Mouse (Mus musculus): ENCODE results near the gene Trim67.
"Not testable (repeated sequence)": the region's sequence is repeated elsewhere in the genome, so short reads cannot be mapped to it uniquely, and the experiment has no call there.

The Trim67 gene

DNA sequence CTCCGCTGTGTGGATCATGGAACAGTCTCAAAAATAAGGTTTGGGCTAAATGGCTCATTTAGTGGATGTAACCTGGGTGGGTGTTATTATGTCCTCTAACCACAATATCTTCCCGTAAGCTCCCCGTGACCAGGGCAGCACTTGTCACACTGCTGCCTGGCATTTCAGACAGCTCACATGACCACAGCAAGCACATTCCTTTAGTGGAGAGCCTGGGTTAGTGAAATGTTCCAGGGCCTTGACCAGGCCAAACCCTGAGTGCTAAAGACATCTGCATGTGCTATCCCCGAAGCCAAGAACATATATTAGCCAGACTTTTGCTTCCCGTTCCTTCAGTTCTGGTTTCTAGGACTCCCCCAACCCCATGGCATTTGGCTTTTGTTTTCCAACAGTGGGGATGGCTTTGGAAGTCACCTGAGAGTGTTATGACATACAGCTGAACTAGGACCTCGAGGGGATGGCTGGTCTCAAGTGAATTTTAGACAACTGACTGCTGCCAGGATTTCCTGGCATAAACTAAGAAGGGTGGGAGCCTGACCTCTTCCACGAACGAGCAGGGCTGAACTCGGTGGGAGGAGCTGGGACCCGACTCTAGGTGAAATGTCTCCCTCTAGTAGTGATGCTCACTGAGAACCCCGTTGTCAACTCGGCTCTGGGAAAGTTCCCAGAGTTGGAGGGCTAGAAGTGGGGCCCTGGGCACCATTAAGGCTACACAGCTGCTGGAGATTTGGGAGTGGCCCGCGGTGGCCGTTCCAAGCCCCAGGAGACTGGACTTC lies 40.7 kb downstream of the Trim67 start:
- DNase-seq (ENCODE audit: low spot score) = no peak

DNA sequence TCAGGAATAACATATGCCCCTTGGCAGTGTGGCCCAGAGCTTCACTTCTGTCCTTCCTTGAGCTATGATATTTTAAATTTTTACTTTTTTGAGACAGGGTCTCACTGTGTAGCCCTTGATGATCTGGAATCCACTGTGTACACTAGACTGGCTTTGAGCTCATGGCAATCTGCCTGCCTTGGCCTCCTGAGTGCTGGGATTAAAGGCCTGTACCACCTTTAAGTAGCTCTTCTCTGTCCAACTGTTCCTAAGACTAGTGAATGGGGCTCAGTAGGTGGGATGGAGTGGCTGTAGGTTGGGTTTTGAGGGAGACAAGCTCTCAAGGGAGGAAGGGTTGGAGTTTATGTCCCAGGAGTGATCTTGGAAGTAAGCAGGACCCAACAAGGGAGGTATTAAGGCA lies 43.0 kb downstream of the Trim67 start:
- no peak for DNase-seq (ENCODE audit: low spot score)

DNA sequence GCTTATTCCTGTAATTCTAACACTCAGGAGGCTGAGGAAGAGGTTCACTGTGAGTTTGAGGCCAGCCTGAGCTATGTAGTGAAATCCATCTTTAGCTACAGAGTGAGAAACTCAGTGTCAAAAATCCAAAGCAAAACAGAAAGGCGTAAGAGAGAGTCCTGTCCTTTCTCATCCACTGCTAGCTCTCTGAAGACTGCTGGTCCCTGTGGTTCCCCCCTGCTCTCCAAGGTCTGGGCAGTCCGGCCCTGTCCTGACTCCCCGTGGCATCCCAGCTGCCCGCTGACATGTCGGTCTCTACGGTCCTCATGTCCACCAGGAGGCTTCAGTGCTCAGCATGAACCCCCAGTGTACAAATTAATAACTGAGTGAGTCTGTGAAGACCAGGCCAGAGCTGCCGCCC lies 43.4 kb downstream of the Trim67 start:
- DNase-seq (ENCODE audit: low spot score) = no peak

DNA sequence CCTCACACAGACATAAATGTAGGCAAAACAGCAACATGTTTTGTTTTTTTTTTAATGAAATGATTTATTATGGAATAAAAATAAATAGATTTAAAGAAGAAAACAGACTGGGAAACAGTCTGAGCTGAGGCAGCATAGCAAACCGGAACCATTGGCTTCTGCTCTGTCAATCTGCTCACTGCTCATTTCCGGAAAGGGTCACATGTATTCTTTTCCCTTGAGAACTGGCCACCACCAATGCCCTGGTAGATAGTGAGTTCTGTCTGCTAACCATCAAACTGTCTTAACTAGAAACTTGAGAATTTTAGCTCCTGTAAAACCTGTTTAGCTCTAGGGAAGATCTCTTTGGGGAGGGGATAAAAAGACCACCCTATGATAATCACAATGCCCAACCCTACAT lies 44.0 kb downstream of the Trim67 start:
- no peak for DNase-seq (ENCODE audit: low spot score)

DNA sequence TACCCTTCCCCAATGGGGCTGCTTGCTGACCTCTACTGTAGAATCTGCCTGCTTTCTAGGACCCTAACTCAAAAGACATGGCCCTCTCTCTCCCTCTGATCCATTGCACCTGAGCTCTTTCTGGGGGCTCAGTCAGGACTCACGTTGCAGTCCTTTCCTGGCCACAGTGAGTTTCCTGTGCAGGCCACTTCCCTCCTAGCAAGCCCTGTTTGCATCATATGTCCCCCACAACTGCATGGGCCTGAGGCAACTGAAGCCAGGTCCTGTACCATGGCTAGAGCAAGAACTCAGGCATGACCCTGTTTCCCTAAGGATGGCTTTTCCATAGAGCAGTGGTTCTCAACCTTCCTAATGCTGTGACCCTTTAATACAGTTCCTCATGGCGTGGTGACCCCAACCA lies 45.1 kb downstream of the Trim67 start:
- no peak for DNase-seq (ENCODE audit: low spot score)

DNA sequence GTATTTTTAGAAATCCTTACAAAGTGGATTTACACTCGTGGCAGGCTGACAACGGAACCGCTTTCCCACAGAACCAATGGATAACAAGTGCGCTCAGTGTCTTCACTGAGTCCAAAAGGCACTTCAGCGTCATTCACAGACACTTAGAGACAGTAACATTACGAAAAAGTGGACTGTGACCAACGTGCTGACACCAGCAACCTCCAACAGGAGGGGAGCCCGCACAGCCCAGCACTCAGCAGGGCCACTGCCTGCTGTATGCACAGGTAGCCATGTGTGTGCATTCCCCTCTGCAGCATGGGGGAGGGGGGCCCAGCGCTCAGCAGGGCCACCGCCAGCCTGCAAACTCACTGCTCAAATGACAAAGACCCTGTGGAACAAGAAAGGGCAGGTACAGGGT lies 46.5 kb downstream of the Trim67 start:
- no peak for DNase-seq (ENCODE audit: low spot score)

DNA sequence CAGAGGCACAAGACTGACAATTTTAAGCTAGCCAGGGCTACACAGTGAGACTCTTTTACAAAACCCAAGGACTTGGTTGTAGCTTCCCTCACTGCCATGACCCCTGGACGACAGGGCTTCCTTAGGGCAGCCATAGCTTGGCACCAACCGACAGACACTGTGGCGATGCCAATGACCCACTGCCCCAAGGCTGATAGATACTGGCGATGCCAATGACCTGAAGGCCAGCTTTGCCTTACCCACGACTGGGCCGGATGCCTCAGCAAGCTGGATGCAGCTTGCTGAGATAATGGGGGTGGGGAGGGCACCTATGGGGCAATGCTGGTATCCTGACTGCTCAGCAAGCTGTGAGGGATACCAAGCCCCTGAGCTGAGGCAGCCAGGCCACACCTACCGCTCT lies 48.0 kb downstream of the Trim67 start:
- no peak for DNase-seq (ENCODE audit: low spot score)

DNA sequence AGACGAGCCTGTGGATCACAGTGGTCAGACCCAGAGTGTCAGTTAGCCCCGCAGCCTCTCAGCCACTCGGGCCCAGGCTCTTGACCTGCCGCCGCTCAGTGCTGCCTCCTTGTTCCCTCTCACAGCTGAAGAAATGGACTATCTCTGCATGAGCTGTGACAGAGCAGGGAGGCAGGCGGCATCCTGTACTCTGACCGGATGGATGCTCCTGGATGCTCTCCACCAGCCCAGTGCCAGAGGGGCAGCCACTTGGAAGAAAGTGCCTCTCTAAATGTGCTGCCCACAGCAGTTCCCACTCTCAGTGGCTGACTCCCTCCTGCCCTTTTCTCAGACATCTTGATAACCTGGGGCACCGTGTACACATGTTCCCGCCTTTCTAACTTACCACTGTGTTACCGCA lies 48.9 kb downstream of the Trim67 start:
- DNase-seq (ENCODE audit: low spot score) = no peak

DNA sequence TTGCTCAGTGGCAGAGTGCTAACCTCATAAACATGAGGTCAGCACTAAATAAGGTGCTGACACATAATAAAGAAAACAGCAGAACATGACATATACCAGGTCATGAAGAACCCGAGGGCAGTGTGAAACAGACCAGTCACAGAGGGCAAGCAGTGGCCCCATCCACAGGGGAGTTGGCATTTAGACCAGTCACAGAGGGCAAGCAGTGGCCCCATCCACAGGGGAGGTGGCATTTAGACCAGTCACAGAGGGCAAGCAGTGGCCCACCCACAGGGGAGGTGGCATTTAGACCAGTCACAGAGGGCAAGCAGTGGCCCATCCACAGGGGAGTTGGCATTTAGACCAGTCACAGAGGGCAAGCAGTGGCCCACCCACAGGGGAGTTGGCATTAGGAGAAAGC lies 50.0 kb downstream of the Trim67 start:
- DNase-seq (ENCODE audit: low spot score) = not testable (repeated sequence)

DNA sequence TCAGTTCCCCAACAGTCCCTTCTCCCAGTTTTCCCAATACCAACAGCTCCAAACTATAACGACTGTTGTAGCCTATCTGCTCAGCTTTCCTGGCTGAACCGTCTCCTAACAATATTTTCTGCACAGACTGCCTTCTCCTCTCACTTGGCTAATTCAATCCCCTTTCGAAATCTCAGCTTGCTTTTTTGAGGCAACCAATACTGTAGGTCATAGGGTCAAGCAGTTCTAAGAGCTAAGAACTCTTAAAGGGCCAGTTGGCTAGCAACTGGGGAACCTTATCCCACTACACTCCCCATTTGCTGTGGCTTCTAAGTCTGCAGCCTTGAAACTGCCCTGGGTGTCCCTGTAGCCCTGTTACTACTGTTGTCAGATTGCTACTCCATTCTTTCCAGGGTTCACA lies 52.2 kb downstream of the Trim67 start:
- DNase-seq (ENCODE audit: low spot score) = no peak

DNA sequence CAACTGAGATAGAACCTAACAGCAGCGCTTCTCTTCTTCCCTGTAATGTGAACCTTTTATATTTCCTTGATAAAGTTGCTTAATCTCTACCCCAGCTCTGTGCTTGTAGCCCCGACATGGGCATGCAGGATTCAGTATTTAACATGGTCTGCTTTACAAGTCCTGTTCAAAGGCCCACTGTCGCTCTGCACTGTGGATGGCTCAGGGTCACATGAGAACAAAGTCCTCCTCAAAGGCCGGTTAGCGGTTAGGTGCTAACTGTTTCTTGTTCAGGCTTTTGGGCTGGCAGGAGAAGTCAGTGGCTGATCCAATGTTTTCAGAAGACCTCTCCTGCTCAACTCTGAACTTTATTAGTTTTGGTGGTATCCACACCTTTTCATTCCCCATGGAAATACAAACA lies 52.7 kb downstream of the Trim67 start:
- DNase-seq (ENCODE audit: low spot score) = no peak

DNA sequence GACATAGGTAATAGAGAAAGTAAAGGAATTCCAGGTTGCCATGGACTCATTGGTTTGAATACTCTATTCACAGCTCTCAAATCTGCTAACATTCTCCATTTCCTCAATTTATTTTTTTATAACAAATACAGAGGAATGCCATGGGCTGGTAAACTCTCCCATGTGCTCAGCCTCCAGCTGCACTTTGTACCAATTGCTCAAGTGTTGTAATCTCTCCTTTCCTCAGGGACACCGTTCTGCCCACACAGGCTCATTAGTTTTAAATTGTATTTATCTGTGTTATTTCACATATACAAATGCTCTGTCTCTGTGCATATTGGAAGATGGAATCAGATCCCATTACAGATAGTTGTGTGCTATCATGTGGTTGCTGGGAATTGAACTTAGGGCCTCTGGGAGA lies 60.6 kb downstream of the Trim67 start:
- no peak for DNase-seq (ENCODE audit: low spot score)

DNA sequence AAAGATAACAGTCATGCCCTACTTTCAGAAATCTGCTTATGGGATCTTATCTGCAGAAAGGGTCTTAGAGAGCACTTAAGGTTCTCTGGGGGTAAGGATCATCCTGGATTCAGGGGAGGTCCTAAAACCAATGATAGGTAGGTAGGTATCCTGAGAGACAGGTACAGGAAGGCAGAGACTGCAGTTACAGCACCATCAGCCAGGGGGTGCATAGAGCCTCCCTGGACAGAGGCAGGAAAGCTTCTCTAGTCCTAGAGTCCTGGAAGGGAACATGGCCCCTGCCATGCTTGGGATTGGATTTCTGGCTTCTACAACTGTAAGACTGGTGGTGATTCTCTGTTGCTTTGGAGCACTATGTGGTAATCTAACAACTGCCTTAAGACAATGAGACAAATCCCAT lies 66.6 kb downstream of the Trim67 start:
- DNase-seq (ENCODE audit: low spot score) = peak; percentile 27

DNA sequence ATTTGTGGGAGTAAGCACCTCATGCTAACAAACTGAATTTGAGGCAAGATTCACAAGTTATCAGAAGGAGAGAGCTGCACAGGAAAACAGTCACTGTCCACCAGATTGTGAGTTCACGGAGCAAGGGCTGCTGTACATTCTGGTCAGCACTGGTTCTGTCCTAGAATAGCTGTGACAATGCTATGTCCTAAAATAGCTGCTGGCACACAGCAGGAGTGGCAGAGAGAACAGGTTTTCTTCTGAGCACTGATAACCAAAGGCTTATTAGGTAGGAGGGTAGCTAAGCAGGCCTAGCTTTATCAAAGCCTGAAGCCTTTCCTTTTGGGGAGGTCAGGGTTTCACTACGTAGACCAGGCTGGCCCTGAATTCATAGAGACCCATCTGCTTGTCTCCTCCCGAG lies 67.3 kb downstream of the Trim67 start:
- no peak for DNase-seq (ENCODE audit: low spot score)

DNA sequence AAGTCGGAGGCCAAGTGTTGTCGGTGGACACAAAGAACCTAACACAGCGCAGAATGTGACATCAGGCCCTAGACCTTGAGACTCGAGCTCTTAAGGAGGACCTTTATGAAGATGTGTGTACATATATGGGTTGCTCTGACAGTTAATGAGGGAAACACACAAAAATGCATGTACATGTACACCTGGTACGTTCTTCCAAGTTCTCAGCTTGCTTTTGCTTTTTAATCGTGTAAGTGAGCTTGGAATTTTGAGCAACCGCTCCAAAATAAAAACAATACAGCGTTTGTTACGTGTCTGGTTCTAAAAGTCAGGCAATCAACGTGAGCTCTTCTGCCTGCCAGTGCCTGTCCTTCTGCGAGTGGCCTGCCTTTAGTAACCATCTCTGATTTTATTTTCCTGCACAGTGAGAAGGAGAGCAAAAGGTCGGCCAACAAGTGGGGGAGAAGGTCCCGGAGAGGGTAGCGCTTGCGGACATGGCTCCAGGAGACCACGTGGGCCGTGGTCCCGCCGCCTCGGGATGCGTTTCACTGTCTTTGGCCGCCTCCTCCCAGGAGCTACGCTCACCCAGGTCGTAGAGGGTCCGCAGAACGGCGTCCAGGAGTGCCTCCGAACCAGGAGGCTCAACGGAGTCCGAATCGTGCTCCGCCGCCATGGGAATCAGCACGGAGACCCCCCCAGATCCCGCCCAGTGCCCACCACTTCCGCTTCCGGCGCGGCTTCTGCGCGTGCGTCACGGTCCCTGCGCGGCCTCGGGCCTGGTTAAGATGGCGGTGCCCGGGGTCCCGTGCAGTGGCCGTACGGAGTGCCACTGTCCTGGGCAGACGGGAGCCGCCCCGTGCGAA lies 69.7 kb downstream of the Trim67 start, which contains the start of the genes Gnpat and 2810004N23Rik:
TSS of gene Gnpat (plus strand) at position 713 of the 842 bp plus-strand sequence.
TSS of gene 2810004N23Rik (minus strand) at position 800 of the 842 bp plus-strand sequence.
- DNase-seq (ENCODE audit: low spot score) = peak; percentile 92

DNA sequence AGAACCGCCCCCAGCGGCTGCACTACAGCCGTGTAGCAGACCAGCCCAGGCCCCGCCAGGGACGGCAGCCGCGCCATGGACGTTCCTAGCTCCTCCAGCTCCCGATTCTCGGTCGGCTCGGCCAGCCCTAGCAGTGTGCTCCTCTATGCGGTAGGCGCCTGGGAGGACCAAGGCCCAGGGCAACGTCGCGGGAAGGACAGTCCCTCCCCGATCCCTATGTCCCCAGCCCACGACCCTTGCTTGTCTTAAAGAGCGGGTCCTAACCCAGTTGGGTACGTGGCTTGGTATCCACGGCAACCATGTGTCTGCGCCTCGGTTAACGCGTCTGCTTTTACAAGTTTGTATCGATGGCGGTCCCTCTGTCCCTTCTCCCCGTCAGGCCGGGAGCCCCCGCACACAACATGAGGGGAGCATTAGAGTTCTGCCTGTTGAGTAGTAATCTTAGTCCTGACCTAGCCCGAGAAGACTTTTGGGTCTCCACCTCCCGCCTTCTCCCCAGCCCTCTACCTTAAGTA lies 70.3 kb downstream of the Trim67 start:
- no peak for DNase-seq (ENCODE audit: low spot score)

DNA sequence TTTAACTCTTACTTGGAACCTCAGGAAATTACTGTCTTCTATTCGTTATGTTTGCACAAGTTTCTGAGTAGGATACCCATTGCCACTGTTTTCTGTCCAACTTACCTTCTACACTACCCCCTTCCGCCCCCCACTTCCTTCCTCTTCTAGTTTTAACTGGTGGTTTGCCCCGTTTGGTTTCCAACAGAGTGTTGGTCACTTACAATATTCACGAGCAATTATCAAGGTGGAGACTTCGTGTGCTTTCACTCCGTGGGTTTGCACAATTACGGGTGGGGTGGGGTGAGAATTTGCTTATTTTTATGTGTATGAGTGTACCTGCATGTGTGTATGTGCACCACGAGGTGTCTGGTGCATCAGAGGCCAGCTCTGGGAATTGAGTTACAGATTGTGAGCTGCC lies 70.8 kb downstream of the Trim67 start:
- DNase-seq (ENCODE audit: low spot score) = no peak

DNA sequence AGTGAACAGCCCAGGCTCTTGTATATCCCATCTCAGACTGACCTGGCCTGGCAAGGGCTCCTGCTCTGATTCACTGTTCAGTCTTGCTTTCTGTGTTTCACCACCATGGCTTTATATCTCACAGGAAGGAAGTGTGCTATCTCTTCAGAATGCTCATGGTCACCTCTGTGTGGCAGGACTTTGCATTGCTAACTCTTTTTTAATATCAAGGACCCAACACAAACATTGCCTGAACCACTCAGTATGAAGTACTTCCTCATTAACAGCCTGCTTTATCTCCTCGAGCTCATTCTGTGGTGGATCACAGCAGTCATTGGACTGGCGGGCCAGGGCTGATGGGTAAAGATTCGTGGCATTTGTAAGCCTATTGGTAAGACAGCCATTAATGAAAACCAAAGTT lies 73.8 kb downstream of the Trim67 start:
- no peak for DNase-seq (ENCODE audit: low spot score)

DNA sequence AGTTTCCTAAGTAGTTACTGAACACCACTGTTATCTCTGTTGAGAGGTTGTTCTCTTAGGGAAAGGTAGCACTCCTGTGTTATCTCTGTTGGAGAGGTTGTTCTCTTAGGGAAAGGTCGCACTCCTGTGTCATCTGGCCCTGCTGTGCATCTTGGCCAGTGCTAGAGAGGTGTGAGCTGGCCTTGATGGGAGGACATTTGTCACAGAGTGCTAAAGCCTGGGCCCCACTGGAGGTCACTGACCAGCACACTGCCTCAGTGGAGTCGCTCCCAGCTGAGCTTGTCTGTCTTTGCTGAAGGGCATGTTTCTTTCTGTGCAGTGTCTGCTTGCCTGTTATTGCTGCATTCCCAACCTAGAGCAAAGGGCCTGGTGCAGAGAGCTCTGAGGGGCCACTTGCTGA lies 74.2 kb downstream of the Trim67 start:
- DNase-seq (ENCODE audit: low spot score) = no peak

DNA sequence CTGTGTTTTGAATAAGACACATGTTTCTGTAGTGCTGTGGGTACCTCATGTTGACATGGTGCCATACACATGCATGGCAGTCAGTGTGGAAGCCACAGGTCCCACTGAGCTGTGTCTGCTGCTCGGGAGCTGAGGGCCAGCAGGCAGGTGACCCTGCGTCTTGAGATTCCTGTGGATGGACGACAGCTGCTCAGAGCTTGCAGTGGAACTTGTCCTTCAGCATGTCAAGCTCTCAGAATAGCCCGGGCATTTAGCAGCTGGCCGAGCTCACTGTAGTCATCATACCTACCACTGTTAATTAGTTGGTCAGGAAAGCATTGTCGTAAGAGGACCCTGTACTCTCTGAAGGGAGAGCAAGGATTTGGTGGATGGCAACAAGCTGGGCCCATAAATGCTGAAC lies 76.8 kb downstream of the Trim67 start:
- DNase-seq (ENCODE audit: low spot score) = no peak

DNA sequence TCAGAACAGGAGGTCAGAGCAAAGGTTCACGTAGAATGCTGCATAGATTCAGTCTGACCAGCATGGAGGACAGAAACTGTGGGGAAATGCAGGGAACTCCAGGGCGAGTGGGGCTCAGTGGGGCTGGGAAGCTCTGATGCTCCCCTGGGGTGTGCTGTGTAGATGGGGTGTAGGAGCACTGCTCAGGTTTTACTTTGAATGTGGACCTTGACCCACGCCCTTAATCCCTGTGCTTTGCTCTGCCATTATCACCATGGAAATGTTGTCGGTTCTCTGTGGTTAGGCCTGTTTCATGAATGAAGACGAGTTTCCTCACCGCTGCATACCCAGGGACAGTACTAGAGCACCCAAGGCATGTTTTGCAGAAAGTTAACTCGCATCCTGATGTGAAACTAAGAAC lies 78.6 kb downstream of the Trim67 start:
- DNase-seq (ENCODE audit: low spot score) = no peak

DNA sequence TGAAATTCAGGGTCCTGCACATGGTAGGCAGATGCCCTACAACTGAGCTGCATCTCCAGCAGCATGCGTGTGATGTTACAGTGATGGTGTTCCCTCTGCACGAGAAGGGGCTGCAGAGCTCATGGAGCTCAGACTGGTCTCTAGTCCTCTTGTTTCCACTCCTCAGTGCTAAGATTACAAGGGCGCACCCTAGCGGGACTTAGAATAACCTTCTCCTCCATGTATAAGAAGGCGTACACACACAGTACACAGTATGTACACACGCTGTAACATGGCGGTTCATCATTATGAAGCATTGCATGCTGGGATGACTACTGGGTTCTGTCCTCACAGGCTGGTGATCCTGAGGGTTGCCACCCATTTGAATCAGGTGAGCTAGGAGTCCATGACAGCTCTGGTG lies 79.2 kb downstream of the Trim67 start:
- no peak for DNase-seq (ENCODE audit: low spot score)

DNA sequence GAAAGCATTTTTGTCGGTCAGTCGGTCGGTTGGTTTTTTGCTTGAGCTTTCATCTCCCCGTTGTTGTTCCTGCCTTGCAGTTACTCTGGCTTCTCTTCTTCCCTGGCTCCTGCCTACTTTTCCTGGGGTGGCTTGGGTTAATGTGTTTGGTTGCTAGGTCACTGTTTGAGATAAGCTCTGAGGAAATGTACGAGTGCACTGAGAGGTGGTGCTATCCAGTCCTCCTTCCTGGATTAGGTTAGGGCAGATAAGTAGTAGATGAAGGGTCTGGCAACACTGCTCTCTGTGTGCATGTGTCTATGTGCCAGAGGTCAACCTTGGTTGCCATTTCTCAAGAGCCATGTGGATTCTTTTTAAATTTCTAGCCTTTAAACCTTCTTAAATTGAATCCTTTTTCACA lies 79.8 kb downstream of the Trim67 start:
- DNase-seq (ENCODE audit: low spot score) = no peak
